Mouse (Mus musculus) heart, postnatal 0 days (tissue): ENCODE measurements around the gene Il17ra.

Source experiments
- CTCF ChIP-seq: IDR thresholded peaks from 2 replicates; pipeline ENCODE4 v1.5.1; 2016; ENCODE audit warnings: antibody characterized with exemption, control low read depth, low read depth
- EP300 ChIP-seq: IDR thresholded peaks from 2 replicates; pipeline ENCODE4 v1.6.1; 2016; ENCODE audit warnings: antibody characterized with exemption, low read depth

DNA sequence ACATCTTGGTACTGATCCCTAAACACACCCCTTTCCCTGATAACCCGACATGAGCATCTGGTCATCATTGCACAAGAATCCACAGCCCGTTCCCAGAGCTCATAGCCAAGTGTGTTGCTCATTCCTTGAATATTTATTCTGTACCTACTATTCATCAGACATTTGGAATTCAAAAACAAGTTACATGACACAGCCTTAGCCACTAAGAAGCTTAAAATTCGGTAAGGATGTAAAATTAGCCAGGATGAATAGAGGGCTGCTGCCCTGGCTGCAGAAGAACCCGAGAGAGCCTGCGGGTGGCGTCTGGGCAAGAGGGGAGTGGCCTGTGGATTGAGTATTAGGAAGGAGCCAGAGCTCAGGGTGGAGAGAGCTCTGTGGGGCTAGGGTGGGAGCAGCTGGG, 19.7 kb downstream of the Il17ra start:
- TF ChIP-seq CTCF, result no peak
- no peak for TF ChIP-seq EP300
